Mouse (Mus musculus) urinary bladder, postnatal 14 days (tissue): ENCODE data around the gene Cux1.
"Not testable (repeated sequence)": the region's sequence is repeated elsewhere in the genome, so short reads cannot be mapped to it uniquely, and the experiment has no call there.

ENCODE experiments used
- DNase-seq: peaks from one replicate; pipeline ENCODE4 v3.0.0; 2021; ENCODE audit warnings: low spot score

Cux1 gene

DNA sequence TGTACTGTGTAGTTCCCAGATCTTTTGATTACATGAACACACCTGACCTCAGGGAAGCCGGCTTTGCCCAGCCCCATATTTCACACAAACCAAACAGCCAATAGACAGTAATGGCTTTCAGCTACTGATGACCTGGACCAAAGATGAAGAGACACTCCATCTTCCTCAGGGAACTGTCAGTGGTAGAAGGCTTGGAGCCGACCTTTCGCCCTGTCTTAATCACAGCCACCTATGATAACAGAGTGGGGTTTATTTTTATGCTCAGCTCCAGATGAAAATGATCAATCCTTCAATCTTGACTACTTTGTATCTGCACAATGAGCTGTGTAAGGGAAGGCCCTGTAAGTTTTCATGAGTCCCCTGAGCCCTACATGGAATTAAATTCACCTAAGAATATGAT, 93.2 kb downstream of the Cux1 start:
- no peak for DNase-seq

DNA sequence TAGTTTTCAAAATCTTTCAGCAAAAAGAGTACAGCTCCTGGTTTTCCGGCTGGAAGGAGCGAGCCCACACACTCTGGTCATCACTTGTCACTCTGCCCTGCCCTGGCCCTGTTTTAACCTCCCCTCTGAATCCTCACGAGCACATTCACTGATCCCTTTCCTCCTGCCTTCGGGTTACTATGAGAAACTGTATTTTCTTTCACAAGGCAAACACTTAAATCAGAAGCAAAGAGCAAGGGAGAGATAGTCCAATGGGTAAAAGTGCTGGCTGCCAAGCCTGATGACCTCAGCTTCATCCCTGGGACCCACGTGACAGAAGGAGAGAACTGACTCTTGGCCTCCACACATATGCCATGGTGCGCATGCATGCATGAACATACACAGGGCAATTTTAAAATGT, 94.0 kb downstream of the Cux1 start:
- no peak for DNase-seq

DNA sequence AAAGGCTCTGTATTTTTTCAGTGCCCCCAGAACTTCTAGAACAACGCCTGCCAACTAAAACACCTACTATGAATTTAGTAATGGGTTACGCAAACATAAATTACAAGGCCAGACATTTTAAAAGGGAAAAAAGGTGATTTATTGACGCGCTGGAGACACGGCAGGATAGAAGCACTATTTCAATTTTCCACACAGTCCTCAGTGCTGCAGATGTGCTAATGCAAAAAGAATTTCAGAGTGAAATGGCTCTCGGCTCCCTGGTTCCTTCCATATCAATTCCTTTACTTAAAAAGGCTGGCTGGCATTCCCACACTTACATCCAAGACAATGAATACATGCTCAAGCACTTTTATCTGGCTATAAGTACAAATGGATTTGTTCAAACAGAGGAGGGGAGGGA, 94.4 kb downstream of the Cux1 start:
- no peak for DNase-seq

DNA sequence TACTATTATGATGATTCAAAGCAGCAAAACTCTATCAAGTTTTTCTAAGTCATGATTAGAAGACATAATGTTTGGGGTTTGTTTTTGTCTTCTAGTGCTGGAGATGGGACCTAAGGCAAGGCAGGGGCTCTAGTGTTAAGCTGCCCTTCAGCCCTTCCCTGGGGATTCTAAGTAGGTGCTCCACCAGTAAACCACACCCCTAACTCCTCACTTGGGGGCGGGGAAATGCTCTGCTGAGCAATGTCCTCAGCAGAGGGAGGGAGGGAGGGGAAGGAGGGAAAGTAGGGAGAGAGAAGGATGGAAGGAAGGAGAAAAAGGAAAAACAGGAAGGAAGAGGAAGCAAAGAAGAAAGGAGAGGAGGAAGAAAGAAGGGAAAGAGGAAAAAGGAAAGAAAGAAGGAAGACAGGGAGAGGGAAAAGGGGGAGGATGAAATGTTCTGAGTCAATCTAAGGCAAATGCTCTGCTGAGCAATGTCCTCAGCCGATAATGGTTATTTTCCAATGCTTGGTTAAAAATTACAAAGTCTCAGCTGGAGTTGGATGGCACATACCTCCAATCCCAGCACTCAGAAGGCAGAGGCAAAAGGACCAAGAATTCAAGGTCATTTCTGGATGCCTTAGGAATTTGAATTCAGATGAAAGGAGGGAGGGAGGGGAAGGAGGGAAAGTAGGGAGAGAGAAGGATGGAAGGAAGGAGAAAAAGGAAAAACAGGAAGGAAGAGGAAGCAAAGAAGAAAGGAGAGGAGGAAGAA, 96.1 kb downstream of the Cux1 start:
- not testable (repeated sequence) for DNase-seq

DNA sequence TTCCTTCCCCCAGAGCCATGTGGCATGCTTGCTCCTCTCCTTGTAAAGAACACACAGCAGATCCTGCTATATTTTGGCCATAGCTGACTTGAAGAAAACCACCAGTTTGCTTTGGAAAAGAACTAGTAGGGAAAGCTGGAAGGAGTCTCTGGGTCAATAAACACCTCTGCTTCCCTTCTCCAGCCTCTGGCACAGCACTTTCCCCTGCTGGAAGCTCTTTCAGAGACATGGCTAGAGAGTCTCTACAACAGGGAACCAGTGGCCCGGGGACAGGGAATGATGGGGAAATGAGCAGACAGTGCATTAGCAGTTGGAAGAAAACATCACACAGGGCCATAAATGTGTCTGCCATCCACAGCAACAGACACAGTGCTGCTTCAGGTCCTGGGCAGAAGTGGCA, 98.0 kb downstream of the Cux1 start:
- no peak for DNase-seq

DNA sequence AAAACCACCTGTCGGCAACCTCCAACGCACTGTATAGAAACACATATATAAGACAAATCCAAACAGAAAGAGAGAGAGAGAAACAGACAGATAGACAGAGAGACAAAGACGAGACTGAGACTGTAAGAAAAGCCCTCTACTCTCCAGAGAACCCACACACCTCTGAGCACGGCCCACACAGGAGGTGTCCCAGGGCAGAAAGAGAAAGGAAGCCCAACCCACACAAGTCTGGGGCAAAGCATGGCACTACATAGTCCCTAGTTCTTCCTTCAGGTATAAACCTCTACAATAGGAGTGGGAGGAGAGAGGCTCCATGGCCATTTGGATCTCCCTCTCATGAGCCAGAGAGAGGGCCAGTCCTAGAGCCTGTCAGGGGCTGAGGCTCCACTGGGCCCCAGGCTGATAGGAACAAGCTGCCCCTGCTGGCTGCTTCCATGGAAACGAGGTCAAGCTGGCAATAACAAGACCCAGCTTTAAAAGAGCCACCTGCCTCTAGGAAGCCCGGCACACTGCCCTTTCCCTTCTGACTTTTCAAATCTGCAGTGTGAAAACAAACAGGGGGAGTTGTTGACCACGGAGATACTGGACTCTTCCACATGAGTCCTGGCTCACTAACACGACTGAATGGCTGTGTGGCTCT, 99.8 kb downstream of the Cux1 start:
- DNase-seq: peak; percentile 55

DNA sequence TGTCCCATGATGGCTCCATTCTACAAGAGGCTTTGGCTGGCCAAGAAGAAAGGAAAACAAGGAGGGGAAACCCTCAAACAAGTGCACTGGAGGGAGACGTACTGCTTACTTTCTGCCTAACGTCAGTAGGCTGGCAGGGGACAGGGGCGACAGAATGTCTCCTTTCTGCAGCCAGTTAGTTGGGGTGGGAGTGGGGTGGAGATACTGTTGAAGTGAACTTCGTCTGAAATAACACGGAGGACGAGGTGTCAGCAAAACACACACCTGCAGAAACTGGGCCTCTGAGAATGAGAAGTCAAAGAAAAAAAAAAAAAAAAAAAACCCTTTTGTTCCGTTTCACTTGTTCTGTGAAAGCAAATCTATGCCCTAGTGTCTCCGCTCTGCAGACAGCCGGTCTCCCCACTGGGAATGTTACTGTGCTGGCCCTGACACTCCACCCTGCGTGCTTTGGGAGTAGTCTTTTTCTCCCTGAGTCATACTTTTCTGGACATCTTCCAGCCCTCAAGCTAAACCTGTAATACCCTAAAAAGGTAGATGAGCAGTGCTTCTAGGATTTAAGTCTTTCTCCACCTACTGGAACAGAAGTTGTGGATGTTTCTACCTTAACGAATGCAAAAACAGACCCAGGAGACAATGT, 101.4 kb downstream of the Cux1 start:
- peak; percentile 67 for DNase-seq

DNA sequence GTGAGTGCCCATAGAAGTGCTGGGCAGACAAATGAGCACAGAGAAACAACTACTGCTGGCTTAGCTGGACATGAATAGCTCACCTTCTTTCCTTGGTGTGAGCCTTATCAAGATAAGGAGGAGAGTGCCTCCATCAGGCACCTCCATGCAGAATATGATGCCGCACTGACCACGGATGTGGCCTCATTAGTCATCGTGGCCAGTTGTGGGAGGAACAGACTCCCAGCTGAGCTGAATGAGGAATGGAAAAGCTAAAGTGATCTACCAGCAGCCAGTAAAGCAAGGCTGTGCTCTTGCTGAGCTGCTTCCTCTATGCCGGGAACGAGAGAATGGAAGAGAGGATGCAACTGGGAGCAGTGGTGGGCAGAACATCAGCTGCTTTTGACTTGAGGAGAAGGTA, 101.9 kb downstream of the Cux1 start:
- DNase-seq: no peak

DNA sequence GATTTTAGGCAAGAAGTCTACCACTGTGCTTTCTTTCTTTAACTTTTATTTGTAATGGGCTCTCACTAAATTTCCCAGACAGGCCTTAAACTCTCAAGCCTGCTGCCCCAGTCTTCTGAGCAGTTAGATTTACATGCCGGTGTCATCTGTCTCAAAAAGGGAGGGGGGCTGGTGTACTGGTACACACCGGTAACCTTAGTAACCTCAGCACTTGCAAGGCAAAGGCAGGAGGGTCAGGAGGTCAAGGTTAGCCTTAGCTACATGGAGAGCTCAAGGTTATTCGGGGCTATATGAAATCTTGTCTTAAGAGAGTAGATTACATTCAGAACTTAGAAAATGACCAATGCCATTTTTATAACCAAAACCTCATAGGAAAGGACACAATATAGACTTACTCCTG, 102.4 kb downstream of the Cux1 start:
- no peak for DNase-seq

DNA sequence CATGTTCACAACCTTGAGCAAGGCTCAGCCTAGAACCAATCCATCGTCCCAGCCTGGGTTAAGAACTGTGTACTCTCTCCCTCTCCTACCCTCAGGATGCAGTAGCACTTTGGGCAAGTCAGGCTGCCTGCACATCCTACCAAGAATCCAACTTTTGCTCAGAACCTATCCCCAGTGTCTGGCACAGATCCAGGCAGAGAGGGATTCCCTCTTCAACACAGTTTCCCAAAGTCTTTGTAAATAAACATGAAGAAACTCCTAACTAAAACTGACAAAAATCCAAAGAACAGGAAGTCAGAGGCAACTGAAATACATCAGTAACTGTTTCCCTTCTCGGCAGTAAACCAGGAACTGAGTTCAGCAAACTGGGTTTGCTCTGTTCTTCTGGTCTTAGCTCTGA, 103.2 kb downstream of the Cux1 start:
- no peak for DNase-seq

DNA sequence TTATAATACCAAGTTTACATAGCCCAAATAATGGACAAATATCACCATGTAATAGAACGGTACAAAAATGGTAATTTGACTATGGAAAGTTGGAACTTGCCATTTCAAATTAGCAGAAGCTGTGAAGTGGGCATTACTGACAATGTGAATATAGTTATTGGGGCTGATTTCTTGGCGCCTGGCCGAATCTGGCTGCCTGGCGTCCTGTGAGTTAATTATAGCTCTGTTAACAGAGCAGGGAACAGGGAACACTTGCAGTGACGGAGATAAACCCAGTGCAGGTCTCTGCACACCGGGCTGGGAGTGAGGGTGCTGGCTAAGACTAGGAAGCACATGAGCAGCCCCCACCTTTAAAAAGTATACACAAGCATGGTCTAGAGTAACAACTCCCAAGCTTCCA, 104.7 kb downstream of the Cux1 start:
- DNase-seq: no peak

DNA sequence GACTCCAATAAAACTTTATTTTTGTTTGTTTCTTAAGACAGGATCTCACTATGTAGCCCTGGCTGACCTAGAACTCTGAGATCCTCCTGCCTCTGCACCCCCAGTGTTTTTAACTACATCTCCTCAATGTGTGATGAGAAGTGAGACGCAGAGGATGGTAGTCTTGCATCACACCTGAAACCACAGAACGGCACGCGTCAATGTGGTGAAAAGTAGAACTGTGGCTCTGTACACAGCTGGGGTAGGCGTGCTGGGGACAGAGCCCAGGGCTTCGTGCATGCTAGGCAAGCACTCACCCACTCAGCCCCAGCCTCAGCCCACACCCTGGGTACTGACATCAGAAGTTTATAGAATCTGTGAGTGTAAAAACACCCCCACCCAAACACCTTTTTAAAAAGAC, 107.4 kb downstream of the Cux1 start:
- no peak for DNase-seq

DNA sequence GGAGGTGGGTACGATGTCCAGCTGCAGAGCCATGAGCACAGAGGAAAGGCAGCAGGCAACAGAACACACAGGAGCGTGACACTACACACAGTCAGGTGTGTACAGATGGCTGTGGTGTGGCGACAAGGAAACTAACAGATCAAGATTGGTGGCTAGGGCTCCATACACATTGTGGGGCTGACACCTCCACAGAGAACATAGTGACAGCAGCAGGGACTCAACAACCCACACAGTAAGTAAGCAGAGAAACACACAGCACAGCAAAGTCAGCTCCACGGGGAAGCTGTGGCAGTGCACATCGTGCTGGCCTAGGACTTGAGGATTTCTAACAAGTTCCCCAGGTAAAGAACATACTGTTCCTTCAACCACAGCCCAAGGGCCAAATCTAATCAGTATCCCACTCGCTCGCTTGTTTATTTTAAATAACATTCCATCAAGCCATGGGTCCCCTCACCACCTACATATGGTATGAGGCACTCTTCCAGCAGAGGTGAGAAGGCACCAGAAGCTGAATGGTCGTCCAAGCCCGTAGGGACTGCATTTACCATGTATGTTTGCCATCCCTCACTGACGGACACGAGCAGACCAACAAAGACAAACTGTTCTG, 108.3 kb downstream of the Cux1 start:
- no peak for DNase-seq

DNA sequence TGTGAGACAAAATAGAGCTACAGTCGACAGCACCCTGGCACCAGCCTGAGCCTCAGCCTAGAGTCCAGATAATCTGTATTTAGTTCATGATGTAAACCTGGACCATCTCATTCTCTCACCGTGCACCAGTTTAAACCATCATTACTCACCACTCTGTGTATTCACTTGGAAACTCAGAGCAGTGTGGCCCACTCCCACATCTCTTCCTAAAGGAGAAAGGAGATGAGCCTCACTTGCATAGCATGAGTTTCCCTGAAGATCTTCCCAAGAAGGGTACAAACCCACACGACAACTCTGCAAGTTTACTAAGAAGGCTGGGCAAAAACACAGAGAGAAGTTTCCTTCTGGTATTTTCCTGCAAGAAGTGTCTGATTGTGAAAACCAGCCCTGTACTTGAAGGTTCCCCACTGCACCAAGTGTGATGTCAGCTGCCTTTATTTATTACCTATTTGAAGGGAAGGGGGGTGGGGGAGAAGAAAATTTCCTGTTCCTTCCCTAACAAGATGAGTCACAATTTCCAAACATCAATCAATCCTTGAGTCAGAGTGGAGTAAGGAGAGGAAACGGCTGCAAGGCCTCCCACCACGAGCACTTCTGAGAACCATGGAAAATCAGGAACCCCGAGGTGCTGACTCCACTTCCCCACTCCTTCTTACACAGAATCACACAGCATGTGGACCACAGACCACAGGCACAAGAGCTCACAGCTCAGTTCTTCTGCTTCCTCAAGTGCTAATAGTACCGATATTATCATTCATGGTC, 109.0 kb downstream of the Cux1 start:
- no peak for DNase-seq

DNA sequence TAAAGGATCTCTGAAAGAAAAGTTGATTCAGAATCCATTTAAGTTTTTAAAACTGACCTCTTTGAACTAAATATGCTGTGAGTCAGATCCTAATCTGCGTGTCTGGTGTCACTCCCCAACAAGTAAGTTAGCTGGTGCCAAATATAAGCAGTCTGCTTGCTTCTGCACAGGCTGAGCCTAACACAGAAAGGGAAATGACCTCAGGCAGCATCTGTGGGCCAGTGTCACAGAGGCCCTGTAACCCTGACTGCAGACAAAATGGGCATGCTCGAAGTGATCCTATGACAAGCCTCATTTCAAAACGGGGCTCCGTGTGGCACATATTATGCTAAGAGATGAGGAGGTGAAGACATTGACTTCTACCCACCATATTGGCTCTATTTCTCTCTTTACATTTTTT, 110.9 kb downstream of the Cux1 start:
- no peak for DNase-seq

DNA sequence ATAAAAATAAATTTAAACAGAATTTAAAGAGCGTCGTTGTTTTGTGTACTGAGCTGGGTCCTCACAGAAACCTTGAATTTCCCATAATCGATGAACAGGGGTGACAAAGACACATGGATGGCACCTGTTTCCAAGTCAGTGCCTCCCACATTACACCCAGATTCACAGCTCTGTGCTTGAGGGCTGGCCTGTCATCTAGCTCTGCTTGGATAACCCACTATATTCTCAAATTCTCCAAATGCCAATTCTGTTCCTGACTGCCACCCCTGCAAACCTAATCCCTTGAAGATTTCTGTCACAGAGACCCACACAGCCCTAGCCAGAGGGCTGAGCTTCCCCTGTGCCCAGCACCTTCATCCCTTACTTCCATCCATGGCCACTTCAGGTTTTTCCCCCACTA, 114.6 kb downstream of the Cux1 start:
- no peak for DNase-seq

DNA sequence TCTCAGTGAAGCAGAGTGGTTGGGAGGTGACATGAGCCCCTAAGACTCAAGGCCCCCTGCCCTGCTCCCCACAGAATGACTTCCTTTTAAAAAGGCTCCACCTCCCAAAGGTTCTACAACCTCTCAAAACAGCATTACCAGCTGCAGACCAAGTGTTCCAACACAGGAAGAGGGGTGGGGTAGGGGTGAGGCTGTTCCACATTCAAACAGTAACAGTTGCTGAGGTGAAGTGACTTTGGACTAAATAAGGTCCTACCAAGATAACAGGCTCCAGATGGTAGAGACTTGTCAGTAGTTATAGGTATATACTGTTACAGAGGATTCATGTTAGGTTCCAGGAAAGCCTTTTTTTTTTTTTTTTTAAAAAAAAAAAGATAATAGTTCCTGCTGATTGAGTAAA, 117.5 kb downstream of the Cux1 start:
- no peak for DNase-seq

DNA sequence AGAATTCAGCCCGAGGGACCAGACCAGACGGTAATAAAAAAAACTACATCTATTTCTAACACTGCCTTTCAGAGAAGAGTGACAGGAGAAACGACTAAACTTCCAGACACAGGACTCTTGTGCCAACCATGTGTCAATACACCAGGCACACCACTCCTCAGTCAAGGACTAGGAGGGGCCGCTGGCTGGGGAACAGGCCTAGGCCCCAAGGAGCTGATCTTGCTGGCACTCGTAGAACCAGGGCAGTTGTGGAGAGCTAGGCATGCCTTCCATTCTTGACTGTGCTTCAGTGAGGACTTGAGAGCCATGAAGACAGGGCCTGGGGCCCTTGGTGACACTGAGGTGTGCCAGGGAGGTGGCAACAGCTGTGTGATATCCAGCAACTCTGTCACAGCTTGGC, 121.3 kb downstream of the Cux1 start:
- no peak for DNase-seq

DNA sequence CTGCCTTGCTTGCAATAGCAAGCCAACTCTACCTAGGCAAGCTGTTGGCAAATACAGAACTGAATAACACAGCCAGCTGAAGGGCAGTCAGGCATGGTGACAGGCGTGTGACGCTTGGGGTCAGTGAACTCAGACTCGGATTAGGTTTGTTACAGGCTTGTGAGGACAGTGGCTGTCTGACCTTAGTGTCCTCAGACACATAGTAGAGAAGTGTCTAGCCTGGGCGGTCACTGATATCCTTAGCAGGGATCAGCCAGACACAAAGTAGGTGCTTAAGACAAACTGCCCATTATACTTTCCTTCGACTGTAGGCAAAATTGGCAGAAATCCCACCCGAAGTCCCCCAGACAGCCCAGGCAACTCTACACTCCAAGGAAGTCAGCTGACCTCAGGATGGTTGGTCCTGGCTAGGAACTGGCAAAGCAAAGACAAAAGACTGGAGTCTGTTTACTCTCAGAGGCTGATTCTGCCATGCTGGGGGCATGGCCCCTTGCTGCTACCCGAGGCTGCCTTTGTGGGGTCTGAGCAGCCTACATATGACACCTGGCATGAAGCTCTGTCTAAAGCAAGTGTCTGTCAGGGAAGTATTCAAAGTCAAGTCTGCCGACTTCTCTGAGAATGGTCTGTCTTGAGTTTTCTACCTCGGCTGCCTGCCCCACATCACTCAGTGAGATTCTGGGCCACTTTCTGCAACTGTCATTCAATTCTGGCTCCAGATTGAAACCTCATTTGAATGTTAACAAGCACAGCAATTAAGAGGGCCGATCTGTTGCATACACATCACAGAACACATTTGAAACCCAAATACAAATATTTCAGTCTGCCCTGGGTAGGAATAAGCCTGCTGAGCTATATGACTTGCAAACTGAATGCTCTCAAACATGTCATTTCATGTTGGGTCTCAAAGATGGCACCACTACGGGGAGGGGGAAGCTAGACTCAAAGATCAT, 124.8 kb downstream of the Cux1 start:
- no peak for DNase-seq

DNA sequence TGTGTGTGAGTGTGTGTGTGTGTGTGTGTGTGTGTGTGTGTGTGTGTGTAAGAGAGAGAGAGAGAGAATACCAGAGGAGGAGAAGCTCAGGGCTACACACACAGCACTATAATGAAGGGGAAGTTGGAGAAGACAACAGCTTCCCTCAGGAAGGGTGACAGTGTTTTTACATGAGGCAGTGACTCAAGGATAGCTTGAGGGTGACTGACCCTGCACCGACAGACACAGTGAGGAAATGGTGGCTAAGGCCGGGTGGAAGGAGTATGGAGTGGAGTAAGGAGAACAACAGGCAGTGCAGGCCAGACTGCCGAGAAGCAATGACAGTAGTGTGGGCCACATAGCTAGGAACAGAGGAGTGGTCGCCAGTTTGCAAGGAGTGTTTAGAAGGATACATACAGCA, 137.6 kb downstream of the Cux1 start:
- no peak for DNase-seq

DNA sequence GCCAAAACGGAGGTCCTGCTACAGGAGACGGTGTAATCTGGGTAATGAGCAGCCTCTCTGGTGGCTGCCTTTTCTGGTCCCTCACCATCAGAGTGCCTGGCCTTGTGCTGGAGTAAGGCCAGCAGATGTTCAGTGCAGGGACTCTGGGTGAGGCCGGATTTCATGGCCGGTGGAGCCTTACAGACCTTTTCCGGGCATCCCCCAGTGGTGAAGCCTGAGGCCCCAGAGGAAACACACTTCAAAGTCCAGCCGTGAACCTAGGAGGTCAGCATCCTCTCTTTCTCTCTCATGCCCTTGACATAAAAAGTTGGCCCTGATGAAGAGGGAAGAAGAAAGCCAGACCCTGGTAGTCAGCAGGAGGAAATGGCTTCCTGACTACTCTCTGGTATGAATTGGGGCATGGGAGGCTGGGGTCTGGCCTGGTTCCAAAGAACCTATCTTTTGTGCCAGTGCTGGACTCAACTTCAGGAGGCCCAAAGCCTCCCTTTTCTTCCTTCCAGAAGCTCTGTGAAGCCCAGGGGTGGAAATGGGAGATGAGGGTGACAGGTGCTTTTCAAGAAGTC, 138.7 kb downstream of the Cux1 start:
- no peak for DNase-seq
